Mouse (Mus musculus): ENCODE measurements around the gene Praf2. TPM values are rescaled to one million over a fixed set of nuclear protein-coding genes. Genes with fewer than 3 reads are reported as not detected.
"Not testable (repeated sequence)": the region's sequence is repeated elsewhere in the genome, so short reads cannot be mapped to it uniquely, and the experiment has no call there.

The Praf2 gene
- polyA plus RNA-seq, 1 experiment from 2014 or later = 85.9 TPM

DNA sequence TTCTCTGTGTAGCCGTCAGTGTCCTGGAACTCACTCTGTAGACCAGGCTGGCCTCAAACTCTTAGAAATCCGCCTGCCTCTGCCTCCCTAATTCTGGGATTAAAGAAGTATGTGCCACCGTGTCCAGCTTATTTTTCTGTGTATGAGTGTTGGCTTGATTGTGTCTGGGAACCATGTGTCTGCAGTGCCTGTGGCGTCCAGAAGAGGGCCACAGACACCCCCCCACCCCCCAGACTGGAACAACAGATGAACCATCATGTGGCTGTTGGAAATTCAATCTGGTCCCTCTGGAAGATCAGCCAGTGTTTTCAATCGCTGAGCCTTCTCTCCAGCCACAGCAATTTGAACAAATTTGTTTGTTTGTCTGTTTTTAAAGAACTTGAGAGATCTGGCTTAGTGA is 15.2 kb downstream of the Praf2 start:
- Histone ChIP-seq H3K27ac (replicated peaks) (no peak overlapping the region), H3K27me3 (ENCODE audit: low read depth, poor library complexity, severe bottlenecking) (no peaks in the 10 kb centered on the region), H3K4me1 (no peaks in the 10 kb centered on the region), H3K4me3 (no peak overlapping the region), H3K9me3 (replicated peaks) (peaks cover 6% of the 10 kb centered on the region; the same call in 1 of the 2 replicates), H3K36me3 (no peaks in the 10 kb centered on the region)
- no peak for DNase-seq (ENCODE audit: low spot score)
- 61% methylated on average over 5 of the region's 5 CpGs for WGBS

DNA sequence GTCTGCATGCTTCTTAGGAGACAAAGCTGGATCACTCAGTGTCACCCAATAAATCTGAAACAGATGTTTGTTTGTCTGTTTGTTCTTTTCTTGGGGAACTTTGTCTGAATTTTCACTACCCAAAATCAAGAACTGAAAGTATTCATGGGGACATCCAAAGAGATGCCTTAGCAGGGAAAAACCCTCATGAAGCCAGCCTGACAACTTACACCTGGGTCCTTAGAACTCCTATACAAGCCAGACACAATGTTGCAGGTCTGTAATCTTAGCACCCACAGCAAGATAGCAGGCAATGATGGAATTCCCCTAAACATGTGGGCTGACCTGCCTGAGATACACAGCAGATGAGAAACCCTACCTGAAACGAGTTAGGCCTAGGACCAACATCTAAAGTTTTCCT is 16.7 kb downstream of the Praf2 start:
- no peaks in the 10 kb centered on the region for H3K36me3 ChIP-seq
- no peaks in the 10 kb centered on the region for H3K27me3 ChIP-seq (ENCODE audit: low read depth, poor library complexity, severe bottlenecking)
- WGBS = 61% methylated on average over 1 of the region's 1 CpGs
- no peak for DNase-seq (ENCODE audit: low spot score)
- H3K4me1 ChIP-seq = peaks cover 4% of the 10 kb centered on the region; the same call in 1 of the 2 replicates
- peaks cover 3% of the 10 kb centered on the region; the same call in 1 of the 2 replicates for H3K9me3 ChIP-seq (replicated peaks)
- H3K4me3 ChIP-seq = no peak overlapping the region
- no peak overlapping the region for H3K27ac ChIP-seq (replicated peaks)

DNA sequence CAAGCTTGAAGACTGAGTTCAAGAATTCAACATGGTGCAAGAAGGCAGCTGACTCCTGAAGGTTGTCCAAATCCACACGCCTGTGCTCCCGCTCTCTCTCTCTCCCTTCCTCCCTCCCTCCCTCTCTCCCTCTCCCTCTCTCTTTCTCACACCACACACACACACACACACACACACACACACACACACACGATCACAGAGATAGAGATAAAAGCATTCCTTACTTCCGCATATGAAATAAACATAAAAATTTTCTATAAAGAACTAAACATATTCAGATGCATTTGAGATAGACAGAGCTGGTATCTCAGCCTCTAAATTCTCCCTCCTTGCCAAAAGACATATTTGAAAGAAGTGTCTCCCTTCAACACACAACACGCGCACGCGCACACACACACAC is 17.2 kb downstream of the Praf2 start:
- Histone ChIP-seq H3K27ac (replicated peaks) (no peak overlapping the region), H3K27me3 (ENCODE audit: low read depth, poor library complexity, severe bottlenecking) (no peaks in the 10 kb centered on the region), H3K36me3 (no peaks in the 10 kb centered on the region), H3K9me3 (replicated peaks) (peaks cover under 1% of the 10 kb centered on the region; the same call in 1 of the 2 replicates), H3K4me1 (peaks cover 8% of the 10 kb centered on the region; the same call in 1 of the 2 replicates), H3K4me3 (no peak overlapping the region)
- 95% methylated on average over 8 of the region's 8 CpGs for WGBS
- DNase-seq (ENCODE audit: low spot score) = no peak

DNA sequence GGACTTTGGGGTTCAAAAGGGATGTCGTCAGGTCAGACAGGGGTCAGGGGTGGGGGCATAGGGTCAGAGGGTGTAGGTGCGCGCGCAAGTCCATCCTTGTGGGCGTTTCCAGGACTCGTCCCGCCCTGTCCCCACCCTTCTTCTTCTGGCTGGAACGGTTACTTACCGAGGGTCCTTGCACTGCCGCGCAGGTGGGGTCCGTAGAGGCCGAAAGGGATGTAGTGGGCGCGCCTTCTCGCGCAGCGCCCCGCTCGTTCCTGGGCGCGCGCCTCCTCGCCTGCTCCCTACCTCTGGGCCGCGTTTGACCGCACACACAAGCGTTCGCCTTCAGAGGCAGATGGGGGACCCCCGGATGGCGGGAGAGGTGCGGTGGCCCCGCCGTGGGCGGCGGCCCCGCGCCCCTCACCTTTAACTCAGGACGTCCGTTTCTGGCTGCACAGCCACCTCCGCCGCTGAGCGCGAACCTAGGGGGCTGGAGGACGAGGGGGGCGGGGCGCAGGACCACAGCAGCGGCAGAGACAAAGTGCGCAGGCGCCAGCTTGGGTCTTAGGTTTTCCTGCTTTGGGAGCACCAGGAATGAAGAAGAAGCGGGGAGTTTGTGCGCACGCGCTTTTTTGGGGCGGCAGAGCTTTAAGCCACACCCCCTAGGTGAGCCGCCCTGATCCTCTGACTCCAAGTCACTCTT is 22.3 kb downstream of the Praf2 start, which contains the start of gene Ccdc120:
TSS of gene Ccdc120 (minus strand) at position 474 of the 685 bp plus-strand sequence.
- peak within 1 kb of the TSS; percentile 73 for H3K4me3 ChIP-seq
- peak; percentile 77 for DNase-seq (ENCODE audit: low spot score)
- 21% methylated on average over 55 of the region's 56 CpGs for WGBS
- H3K27ac ChIP-seq (replicated peaks) = peak within 1 kb of the TSS; percentile 86
- no peaks in the 10 kb centered on the region for H3K27me3 ChIP-seq (ENCODE audit: low read depth, poor library complexity, severe bottlenecking)
- no peaks in the 10 kb centered on the region for H3K36me3 ChIP-seq
- H3K9me3 ChIP-seq (replicated peaks) = 0 out of 2 replicates have a peak, but pooled peaks cover 5% of the 10 kb centered on the region
- peaks cover 8% of the 10 kb centered on the region; the same call in 1 of the 2 replicates for H3K4me1 ChIP-seq

DNA sequence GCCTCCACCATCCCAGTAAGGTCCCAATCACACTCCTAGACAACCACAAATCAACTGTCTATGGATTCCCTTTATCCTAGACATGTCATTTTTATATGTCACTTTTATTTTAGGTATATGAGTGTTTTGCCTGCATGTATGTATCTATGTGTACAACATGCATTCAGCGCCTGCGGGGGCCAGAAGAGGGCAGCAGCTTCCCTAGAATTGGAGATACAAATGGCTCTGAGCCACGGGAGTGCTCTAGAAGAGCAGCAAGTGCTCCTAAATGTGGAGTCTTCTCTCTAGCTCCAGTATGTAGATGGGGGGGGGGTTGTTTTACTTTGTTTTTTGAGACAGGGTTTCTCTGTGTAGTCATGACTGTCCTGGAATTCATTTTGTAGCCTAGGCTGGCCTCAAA is 25.4 kb downstream of the Praf2 start:
- H3K27me3 ChIP-seq (ENCODE audit: low read depth, poor library complexity, severe bottlenecking); H3K27ac ChIP-seq (replicated peaks); H3K9me3 ChIP-seq (replicated peaks); H3K4me1 ChIP-seq; DNase-seq (ENCODE audit: low spot score); H3K4me3 ChIP-seq; H3K36me3 ChIP-seq: not testable (repeated sequence)
- 11% methylated on average over 3 of the region's 3 CpGs for WGBS

DNA sequence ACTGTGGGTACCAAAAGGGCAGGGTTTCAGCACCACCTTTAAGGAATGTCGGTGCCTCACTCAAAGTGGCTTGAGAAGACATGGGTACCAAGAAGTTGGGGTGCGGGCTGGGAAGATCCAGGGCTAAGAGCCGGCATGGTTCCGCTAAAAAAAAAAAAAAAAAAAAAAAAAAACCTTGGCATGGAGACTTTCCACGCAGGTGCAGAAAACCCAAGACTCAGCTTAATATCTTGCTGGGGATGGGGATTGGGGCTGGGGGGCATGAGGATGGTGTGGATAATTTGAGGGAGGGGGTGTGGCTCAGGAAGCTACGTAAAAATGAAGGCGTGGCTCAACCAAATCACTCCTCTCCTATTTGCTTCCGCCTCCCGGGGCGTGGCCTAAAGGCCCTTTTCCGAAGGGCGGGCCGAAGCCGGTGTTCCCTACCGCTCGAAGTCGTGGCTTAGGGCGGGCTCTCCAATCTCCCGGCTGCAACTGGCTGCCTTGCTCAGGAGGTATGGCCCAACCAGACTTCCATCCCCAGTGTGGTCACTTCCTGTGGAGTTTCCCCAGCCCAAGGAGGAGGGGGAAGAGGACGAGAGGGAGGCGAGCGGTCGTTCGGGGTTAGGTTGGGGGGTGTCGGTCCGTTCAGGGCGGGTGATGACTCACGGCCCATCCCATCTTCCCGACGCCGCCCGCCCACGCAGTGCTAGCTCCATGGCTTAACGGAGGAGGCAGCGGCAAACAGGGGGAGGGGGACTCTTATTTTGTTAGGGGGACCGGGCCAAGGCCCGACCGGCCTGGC is 34.1 kb downstream of the Praf2 start, which contains the start of gene Tfe3:
TSS of gene Tfe3 (plus strand) at position 424 of the 784 bp plus-strand sequence.
- Histone ChIP-seq H3K4me3 (peak within 1 kb of the TSS; percentile 75), H3K9me3 (replicated peaks) (peaks cover 22% of the 10 kb centered on the region), H3K36me3 (peaks cover 15% of the 10 kb centered on the region), H3K27me3 (ENCODE audit: low read depth, poor library complexity, severe bottlenecking) (no peaks in the 10 kb centered on the region), H3K4me1 (peaks cover 28% of the 10 kb centered on the region), H3K27ac (replicated peaks) (peak within 1 kb of the TSS; percentile 86)
- peak; percentile 89 for DNase-seq (ENCODE audit: low spot score)
- 20% methylated on average over 36 of the region's 38 CpGs for WGBS

DNA sequence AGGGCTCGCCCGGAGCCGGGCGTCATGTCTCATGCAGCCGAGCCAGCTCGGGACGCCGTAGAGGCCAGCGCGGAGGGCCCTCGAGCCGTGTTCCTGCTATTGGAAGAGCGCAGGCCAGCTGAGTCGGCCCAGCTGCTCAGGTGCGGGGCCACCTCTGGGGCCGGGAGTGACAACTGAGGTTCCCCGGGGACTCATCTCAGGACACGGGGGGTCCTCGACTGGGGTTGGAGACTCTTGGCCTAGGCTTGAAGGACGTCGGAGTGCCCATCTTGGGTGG is 34.6 kb downstream of the Praf2 start:
- Histone ChIP-seq H3K9me3 (replicated peaks) (peaks cover 22% of the 10 kb centered on the region), H3K27ac (replicated peaks) (peak overlapping the region; percentile 86), H3K36me3 (peaks cover 20% of the 10 kb centered on the region), H3K27me3 (ENCODE audit: low read depth, poor library complexity, severe bottlenecking) (no peaks in the 10 kb centered on the region), H3K4me3 (peak overlapping the region; percentile 75), H3K4me1 (peaks cover 28% of the 10 kb centered on the region)
- 22% methylated on average over 21 of the region's 21 CpGs for WGBS
- no peak for DNase-seq (ENCODE audit: low spot score)

DNA sequence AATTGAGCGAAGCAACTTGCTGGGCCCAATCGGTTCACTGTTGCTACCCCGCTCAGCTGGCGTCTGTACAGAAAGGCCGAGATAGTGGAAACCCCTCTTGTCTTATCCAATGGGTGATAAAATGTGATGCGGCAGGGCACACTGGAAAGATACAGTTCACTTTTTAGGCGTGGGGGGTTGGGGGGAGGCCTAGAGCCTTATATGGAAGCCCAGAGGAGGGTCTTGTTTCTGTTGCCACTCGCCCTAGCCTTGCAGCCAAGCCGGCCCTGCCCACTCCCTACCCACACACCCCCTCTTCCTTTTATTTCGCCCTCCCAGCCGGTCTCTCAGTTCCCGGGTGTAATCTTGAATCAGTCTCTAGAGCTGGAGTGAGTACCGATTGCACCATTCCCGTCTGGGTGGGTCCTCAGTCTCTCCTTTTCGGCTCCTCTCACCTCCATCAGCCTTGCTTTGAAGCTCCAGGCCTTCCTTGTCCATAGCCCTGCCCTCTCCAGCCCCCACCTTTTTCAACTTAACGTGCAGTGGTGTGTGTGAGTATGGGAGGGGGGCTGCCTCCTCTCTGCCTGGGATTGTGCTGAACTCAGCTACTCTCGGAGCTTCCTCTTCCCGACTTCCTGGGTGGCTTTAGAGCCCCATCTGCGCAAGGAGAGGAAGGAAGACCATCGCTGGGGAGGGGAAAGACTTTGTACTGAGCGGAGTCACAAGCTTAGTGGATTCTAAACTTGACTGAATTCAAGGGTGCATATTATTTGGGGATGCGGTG is 35.6 kb downstream of the Praf2 start:
- Histone ChIP-seq H3K9me3 (replicated peaks) (peaks cover 22% of the 10 kb centered on the region), H3K27ac (replicated peaks) (peak overlapping the region; percentile 86), H3K27me3 (ENCODE audit: low read depth, poor library complexity, severe bottlenecking) (no peaks in the 10 kb centered on the region), H3K4me1 (peaks cover 28% of the 10 kb centered on the region), H3K36me3 (peaks cover 30% of the 10 kb centered on the region), H3K4me3 (peak overlapping the region; percentile 75)
- peak; percentile 45 for DNase-seq (ENCODE audit: low spot score)
- whole genome bisulfite sequencing = 9% methylated on average over 22 of the region's 22 CpGs

DNA sequence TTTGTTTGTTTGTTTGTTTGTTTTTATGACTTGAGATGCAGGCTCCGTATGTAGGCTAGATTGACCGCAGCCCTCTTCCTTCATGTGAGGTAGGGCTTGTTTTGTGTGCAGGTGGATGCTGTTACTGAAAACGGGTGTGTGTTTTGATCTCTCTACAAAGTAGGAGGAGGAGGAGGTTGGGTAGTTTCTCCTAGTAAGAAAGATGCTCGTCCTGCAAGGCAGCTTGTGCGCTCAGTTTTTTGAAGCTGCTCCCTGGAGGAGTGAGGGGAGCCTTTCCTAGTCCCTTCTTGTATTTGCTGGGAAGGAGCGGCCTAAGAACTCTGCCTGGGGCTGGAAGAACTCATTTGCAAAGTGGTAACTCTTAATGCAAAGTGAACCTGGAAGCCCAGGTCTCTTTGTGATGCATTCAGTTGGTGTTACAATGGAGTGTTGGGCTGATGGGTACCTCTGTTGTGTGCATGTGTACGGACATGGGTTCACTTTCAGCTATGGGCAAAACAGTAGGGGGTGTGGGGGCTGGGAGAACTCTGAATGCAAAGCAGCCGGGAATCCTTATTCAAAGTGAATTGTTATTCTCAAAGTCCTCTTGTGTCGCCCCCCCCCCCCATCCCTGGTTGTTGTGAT is 36.5 kb downstream of the Praf2 start:
- WGBS = 13% methylated on average over 9 of the region's 9 CpGs
- Histone ChIP-seq H3K4me1 (peaks cover 28% of the 10 kb centered on the region), H3K36me3 (peaks cover 39% of the 10 kb centered on the region), H3K9me3 (replicated peaks) (peaks cover 22% of the 10 kb centered on the region), H3K27me3 (ENCODE audit: low read depth, poor library complexity, severe bottlenecking) (no peaks in the 10 kb centered on the region), H3K4me3 (peak overlapping the region; percentile 75), H3K27ac (replicated peaks) (peak overlapping the region; percentile 28; the same call in 1 of the 2 replicates)
- DNase-seq (ENCODE audit: low spot score) = no peak

DNA sequence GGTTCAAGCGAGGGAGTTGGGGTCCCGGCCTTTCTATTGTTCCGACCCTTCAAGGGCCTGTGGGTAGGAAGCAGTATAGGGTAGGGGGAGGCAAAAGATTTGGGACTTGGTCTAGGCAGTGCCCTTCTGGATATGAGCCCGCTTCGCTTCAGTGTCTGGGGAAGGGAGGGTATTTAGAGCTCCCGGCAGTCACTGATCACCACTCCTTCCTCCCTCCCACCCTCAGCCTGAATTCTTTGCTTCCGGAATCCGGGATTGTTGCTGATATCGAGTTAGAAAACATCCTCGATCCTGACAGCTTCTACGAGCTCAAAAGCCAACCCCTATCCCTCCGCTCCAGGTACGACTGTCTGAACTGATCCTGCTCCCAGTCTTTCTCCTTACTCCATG is 37.0 kb downstream of the Praf2 start:
- 28% methylated on average over 11 of the region's 13 CpGs for WGBS
- Histone ChIP-seq H3K27ac (replicated peaks) (peak overlapping the region; percentile 28; the same call in 1 of the 2 replicates), H3K36me3 (peaks cover 44% of the 10 kb centered on the region), H3K27me3 (ENCODE audit: low read depth, poor library complexity, severe bottlenecking) (no peaks in the 10 kb centered on the region), H3K4me1 (peaks cover 28% of the 10 kb centered on the region), H3K4me3 (peak overlapping the region; percentile 75), H3K9me3 (replicated peaks) (peaks cover 22% of the 10 kb centered on the region)
- no peak for DNase-seq (ENCODE audit: low spot score)

DNA sequence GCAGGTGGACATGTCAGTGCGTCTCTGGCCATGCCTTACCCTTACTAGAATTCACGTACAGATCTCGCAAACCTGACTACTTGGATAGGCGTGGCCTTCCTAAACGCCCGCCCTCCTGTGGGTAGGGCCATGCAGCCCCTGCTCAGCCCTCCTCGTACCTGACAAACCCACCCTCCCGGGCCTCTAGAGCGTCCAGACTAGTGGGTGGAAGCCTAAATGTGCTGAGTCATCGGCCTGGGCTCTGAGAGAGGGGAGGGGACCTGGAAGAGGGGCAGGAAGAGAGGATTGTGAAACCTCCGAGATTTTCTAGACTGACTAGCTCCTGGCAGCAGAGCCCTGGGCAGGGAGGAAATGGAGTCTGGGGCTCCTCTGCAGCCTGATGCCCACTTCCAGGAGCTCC is 37.5 kb downstream of the Praf2 start:
- peak; percentile 19 for DNase-seq (ENCODE audit: low spot score)
- Histone ChIP-seq H3K9me3 (replicated peaks) (peaks cover 22% of the 10 kb centered on the region), H3K4me1 (peaks cover 28% of the 10 kb centered on the region), H3K36me3 (peaks cover 49% of the 10 kb centered on the region), H3K27ac (replicated peaks) (peak overlapping the region; percentile 28; the same call in 1 of the 2 replicates), H3K27me3 (ENCODE audit: low read depth, poor library complexity, severe bottlenecking) (no peaks in the 10 kb centered on the region), H3K4me3 (peak overlapping the region; percentile 75)
- 22% methylated on average over 11 of the region's 11 CpGs for WGBS

Data from midbrain, embryonic 10.5 days (tissue).